Mouse (Mus musculus): Measurements from ENCODE around the gene Il11ra1. TPM values are rescaled to one million over a fixed set of nuclear protein-coding genes. Genes with fewer than 3 reads are reported as not detected.
A peak's percentile ranks its signal among the peaks of the same experiment; 100 is the strongest.

Il11ra1 gene
- polyA plus RNA-seq, 1 experiment = 2.2 TPM

- Histone ChIP-seq H3K27me3 (replicated peaks) (peaks cover 71% of the 10 kb centered on the region), H3K36me3 (replicated peaks; ENCODE audit: low read length) (no peaks in the 10 kb centered on the region), H3K4me3 (replicated peaks) (peak overlapping the region; percentile 31), H3K9me3 (no peaks in the 10 kb centered on the region), H3K4me1 (peaks cover 7% of the 10 kb centered on the region; the same call in 1 of the 2 replicates)
- no peak for TF ChIP-seq FLI1 (IDR thresholded peaks at IDR 0.05; ENCODE audit: low read length)
- TF ChIP-seq GATA1 (IDR thresholded peaks at IDR 0.05; ENCODE audit: borderline replicate concordance, low read length) = no peak
Measured at GRCm38 (mm10) chr4:41664533-41664932, 35.3 kb upstream of the Il11ra1 start.

GRCm38 (mm10) chr4:41665009-41665675 is 34.6 kb upstream of the Il11ra1 start:
- TF ChIP-seq FLI1 (IDR thresholded peaks at IDR 0.05; ENCODE audit: low read length) (no peak), GATA1 (IDR thresholded peaks at IDR 0.05; ENCODE audit: borderline replicate concordance, low read length) (no peak)
- H3K27me3 ChIP-seq (replicated peaks) = peaks cover 72% of the 10 kb centered on the region
- H3K4me3 ChIP-seq (replicated peaks) = peak overlapping the region; percentile 31
- H3K9me3 ChIP-seq = no peaks in the 10 kb centered on the region
- H3K4me1 ChIP-seq = peaks cover 7% of the 10 kb centered on the region; the same call in 1 of the 2 replicates
- no peaks in the 10 kb centered on the region for H3K36me3 ChIP-seq (replicated peaks; ENCODE audit: low read length)

GRCm38 (mm10) chr4:41666646-41667045 is 33.1 kb upstream of the Il11ra1 start:
- TF ChIP-seq GATA1 (IDR thresholded peaks at IDR 0.05; ENCODE audit: borderline replicate concordance, low read length) (no peak), FLI1 (IDR thresholded peaks at IDR 0.05; ENCODE audit: low read length) (no peak)
- Histone ChIP-seq H3K4me1 (peaks cover 7% of the 10 kb centered on the region; the same call in 1 of the 2 replicates), H3K4me3 (replicated peaks) (no peak overlapping the region), H3K36me3 (replicated peaks; ENCODE audit: low read length) (no peaks in the 10 kb centered on the region), H3K9me3 (no peaks in the 10 kb centered on the region), H3K27me3 (replicated peaks) (peaks cover 74% of the 10 kb centered on the region)

GRCm38 (mm10) chr4:41670836-41671235 is 29.0 kb upstream of the Il11ra1 start:
- no peak for TF ChIP-seq FLI1 (IDR thresholded peaks at IDR 0.05; ENCODE audit: low read length)
- H3K36me3 ChIP-seq (replicated peaks; ENCODE audit: low read length) = no peaks in the 10 kb centered on the region
- no peak overlapping the region for H3K4me3 ChIP-seq (replicated peaks)
- H3K9me3 ChIP-seq = no peaks in the 10 kb centered on the region
- H3K4me1 ChIP-seq = no peaks in the 10 kb centered on the region
- H3K27me3 ChIP-seq (replicated peaks) = peaks cover 73% of the 10 kb centered on the region

- TF ChIP-seq GATA1 (IDR thresholded peaks at IDR 0.05; ENCODE audit: borderline replicate concordance, low read length) (no peak), FLI1 (IDR thresholded peaks at IDR 0.05; ENCODE audit: low read length) (no peak)
- no peaks in the 10 kb centered on the region for H3K36me3 ChIP-seq (replicated peaks; ENCODE audit: low read length)
- no peaks in the 10 kb centered on the region for H3K9me3 ChIP-seq
- H3K4me3 ChIP-seq (replicated peaks) = no peak overlapping the region
- peaks cover 76% of the 10 kb centered on the region for H3K27me3 ChIP-seq (replicated peaks)
- H3K4me1 ChIP-seq = no peaks in the 10 kb centered on the region
Measured at GRCm38 (mm10) chr4:41671500-41671899, 28.3 kb upstream of the Il11ra1 start.

- no peaks in the 10 kb centered on the region for H3K9me3 ChIP-seq
- no peaks in the 10 kb centered on the region for H3K36me3 ChIP-seq (replicated peaks; ENCODE audit: low read length)
- H3K27me3 ChIP-seq (replicated peaks) = peaks cover 77% of the 10 kb centered on the region
- H3K4me1 ChIP-seq = no peaks in the 10 kb centered on the region
- no peak overlapping the region for H3K4me3 ChIP-seq (replicated peaks)
- no peak for TF ChIP-seq GATA1 (IDR thresholded peaks at IDR 0.05; ENCODE audit: borderline replicate concordance, low read length)
- no peak for TF ChIP-seq FLI1 (IDR thresholded peaks at IDR 0.05; ENCODE audit: low read length)
Measured at GRCm38 (mm10) chr4:41671963-41672480, 27.8 kb upstream of the Il11ra1 start.

GRCm38 (mm10) chr4:41672522-41672963 is 27.2 kb upstream of the Il11ra1 start:
- H3K27me3 ChIP-seq (replicated peaks) = peaks cover 80% of the 10 kb centered on the region
- no peak overlapping the region for H3K4me3 ChIP-seq (replicated peaks)
- no peak for TF ChIP-seq FLI1 (IDR thresholded peaks at IDR 0.05; ENCODE audit: low read length)
- TF ChIP-seq GATA1 (IDR thresholded peaks at IDR 0.05; ENCODE audit: borderline replicate concordance, low read length) = no peak
- no peaks in the 10 kb centered on the region for H3K9me3 ChIP-seq
- H3K4me1 ChIP-seq = no peaks in the 10 kb centered on the region
- H3K36me3 ChIP-seq (replicated peaks; ENCODE audit: low read length) = no peaks in the 10 kb centered on the region

- H3K36me3 ChIP-seq (replicated peaks; ENCODE audit: low read length) = no peaks in the 10 kb centered on the region
- no peak for TF ChIP-seq GATA1 (IDR thresholded peaks at IDR 0.05; ENCODE audit: borderline replicate concordance, low read length)
- TF ChIP-seq FLI1 (IDR thresholded peaks at IDR 0.05; ENCODE audit: low read length) = no peak
- no peaks in the 10 kb centered on the region for H3K4me1 ChIP-seq
- no peak overlapping the region for H3K4me3 ChIP-seq (replicated peaks)
- H3K9me3 ChIP-seq = no peaks in the 10 kb centered on the region
- H3K27me3 ChIP-seq (replicated peaks) = peaks cover 82% of the 10 kb centered on the region
Measured at GRCm38 (mm10) chr4:41673186-41673585, 26.6 kb upstream of the Il11ra1 start.

- Histone ChIP-seq H3K4me1 (no peaks in the 10 kb centered on the region), H3K27me3 (replicated peaks) (peaks cover 90% of the 10 kb centered on the region), H3K9me3 (no peaks in the 10 kb centered on the region), H3K4me3 (replicated peaks) (peak overlapping the region; percentile 38), H3K36me3 (replicated peaks; ENCODE audit: low read length) (no peaks in the 10 kb centered on the region)
- no peak for TF ChIP-seq GATA1 (IDR thresholded peaks at IDR 0.05; ENCODE audit: borderline replicate concordance, low read length)
- no peak for TF ChIP-seq FLI1 (IDR thresholded peaks at IDR 0.05; ENCODE audit: low read length)
Measured at GRCm38 (mm10) chr4:41676248-41677005, 23.4 kb upstream of the Il11ra1 start.
